8 mouse cellular contexts compared by ENCODE assay signal in genomic region chr11:117935616-117936015, GRCm38 (mm10). TPM values are rescaled to one million over a fixed set of nuclear protein-coding genes. Genes with fewer than 3 reads are reported as not detected.
DNase-seq lines count a peak whose midpoint lies in the region; ATAC-seq and TF ChIP-seq lines count a peak whose summit lies in the region.

No protein-coding gene starts in this region.

- H3K27ac ChIP-seq in embryonic facial prominence, embryonic 10.5 days (replicated peaks), result peak overlapping the region; percentile 61
- peak overlapping the region; percentile 54 for H3K27ac ChIP-seq in heart, postnatal 0 days (ENCODE audit: low read depth)
- 0 out of 2 replicates have a peak overlapping the region, but pooled peaks have one; percentile 11 for H3K27ac ChIP-seq in liver, embryonic 12.5 days
- no peak overlapping the region for H3K27ac ChIP-seq in midbrain, embryonic 13.5 days

- 0 out of 2 replicates have a peak overlapping the region, but pooled peaks have one; percentile 12 for H3K4me2 ChIP-seq in heart, postnatal 0 days (ENCODE audit: low read depth, low read length)
- H3K4me2 ChIP-seq in liver, embryonic 12.5 days, result no peak overlapping the region
- no peak overlapping the region for H3K4me2 ChIP-seq in midbrain, embryonic 13.5 days (replicated peaks)

- H3K4me3 ChIP-seq in embryonic facial prominence, embryonic 10.5 days, result no peak overlapping the region
- no peak overlapping the region for H3K4me3 ChIP-seq in heart, postnatal 0 days (ENCODE audit: low read depth, low read length)
- no peak overlapping the region for H3K4me3 ChIP-seq in liver, embryonic 12.5 days
- no peak overlapping the region for H3K4me3 ChIP-seq in midbrain, embryonic 13.5 days (replicated peaks)

- peaks cover 61% of the 10 kb centered on the region for H3K27me3 ChIP-seq in embryonic facial prominence, embryonic 10.5 days (replicated peaks; ENCODE audit: low read depth, poor library complexity, severe bottlenecking)
- peaks cover 3% of the 10 kb centered on the region for H3K27me3 ChIP-seq in heart, postnatal 0 days (ENCODE audit: control insufficient read depth, insufficient read depth, low read length)
- peaks cover 71% of the 10 kb centered on the region for H3K27me3 ChIP-seq in liver, embryonic 12.5 days (replicated peaks)
- H3K27me3 ChIP-seq in midbrain, embryonic 13.5 days, result peaks cover 43% of the 10 kb centered on the region

- no peak for ATAC-seq in heart, postnatal 0 days (ENCODE audit: insufficient read depth, low read depth)
- ATAC-seq in liver, embryonic 12.5 days, result no peak
- ATAC-seq in midbrain, embryonic 13.5 days, result no peak

- H3K9me3 ChIP-seq in embryonic facial prominence, embryonic 10.5 days, result no peaks in the 10 kb centered on the region
- H3K9me3 ChIP-seq in heart, postnatal 0 days (replicated peaks; ENCODE audit: control insufficient read depth, low read length), result no peaks in the 10 kb centered on the region
- H3K9me3 ChIP-seq in liver, embryonic 12.5 days (replicated peaks), result no peaks in the 10 kb centered on the region
- no peaks in the 10 kb centered on the region for H3K9me3 ChIP-seq in midbrain, embryonic 13.5 days

- DNase-seq in 3T3-L1 (ENCODE audit: low read depth, low spot score) (peak; percentile 95), MN1 (ENCODE audit: low spot score) (no peak)
- DNase-seq in embryonic facial prominence, embryonic 10.5 days (ENCODE audit: low spot score), result no peak
- DNase-seq in heart, postnatal 0 days (ENCODE audit: low spot score), result no peak
- DNase-seq in layer of hippocampus, postnatal 36 days, result no peak
- no peak for DNase-seq in urinary bladder, adult 2 months (ENCODE audit: low spot score)

- peaks cover 97% of the 10 kb centered on the region for H3K4me1 ChIP-seq in embryonic facial prominence, embryonic 10.5 days
- H3K4me1 ChIP-seq in heart, postnatal 0 days (ENCODE audit: control insufficient read depth, insufficient read depth), result peaks cover 32% of the 10 kb centered on the region
- H3K4me1 ChIP-seq in liver, embryonic 12.5 days, result peaks cover 46% of the 10 kb centered on the region
- H3K4me1 ChIP-seq in midbrain, embryonic 13.5 days (replicated peaks), result peaks cover 53% of the 10 kb centered on the region

- no peak for TF ChIP-seq EP300 in heart, postnatal 0 days (IDR thresholded peaks at IDR 0.05; ENCODE audit: low read depth)

- WGBS in embryonic facial prominence, embryonic 10.5 days, result 63% methylated on average over 9 of the region's 9 CpGs
- 50% methylated on average over 9 of the region's 9 CpGs for WGBS in heart, postnatal 0 days
- 36% methylated on average over 9 of the region's 9 CpGs for WGBS in liver, embryonic 12.5 days (ENCODE audit: insufficient replicate concordance)
- 62% methylated on average over 9 of the region's 9 CpGs for WGBS in midbrain, embryonic 13.5 days

- TF ChIP-seq CTCF in heart, postnatal 0 days (IDR thresholded peaks at IDR 0.05; ENCODE audit: low read depth), result no peak

- no peaks in the 10 kb centered on the region for H3K36me3 ChIP-seq in embryonic facial prominence, embryonic 10.5 days (replicated peaks)
- no peaks in the 10 kb centered on the region for H3K36me3 ChIP-seq in heart, postnatal 0 days (replicated peaks; ENCODE audit: control insufficient read depth, insufficient read depth, low read length)
- no peaks in the 10 kb centered on the region for H3K36me3 ChIP-seq in liver, embryonic 12.5 days
- no peaks in the 10 kb centered on the region for H3K36me3 ChIP-seq in midbrain, embryonic 13.5 days

- H3K9ac ChIP-seq in heart, postnatal 0 days (replicated peaks; ENCODE audit: low read depth, low read length), result no peak overlapping the region
- H3K9ac ChIP-seq in liver, embryonic 12.5 days, result no peak overlapping the region
- no peak overlapping the region for H3K9ac ChIP-seq in midbrain, embryonic 13.5 days (replicated peaks)

RNA-seq across cellular contexts. Expression of gene Socs3, which starts 34.2 kb away (rescaled TPM):
- polyA plus RNA-seq in embryonic facial prominence, embryonic 10.5 days (2016; fragmentation: Nextera tagmentation; extraction: Ambion mirVana), result 13.6 and 16.7 TPM in 2 replicates
- 5.7 and 13.1 TPM in 2 replicates for total RNA-seq in heart, postnatal 0 days (2014; rRNA removed; ENCODE audit: low replicate concordance)
- polyA plus RNA-seq in heart, postnatal 0 days (2015; fragmentation: Nextera tagmentation; extraction: Ambion mirVana), result 4.0 and 5.1 TPM in 2 replicates
- polyA plus RNA-seq in liver, embryonic 12.5 days (2016; fragmentation: Nextera tagmentation; extraction: Ambion mirVana), result 8.6 and 9.8 TPM in 2 replicates
- 1 to 10 TPM; 1.3 to 1.4 TPM for total RNA-seq in layer of hippocampus, postnatal 36 days (2021)
- polyA plus RNA-seq in urinary bladder, adult 2 months (2012; rRNA removed), result 7.8 and 9.8 TPM in 2 replicates
- 8.3 and 9.3 TPM in 2 replicates for polyA plus RNA-seq in midbrain, embryonic 13.5 days (2015; fragmentation: Nextera tagmentation; extraction: Ambion mirVana)

RNA-seq across cellular contexts. Expression of gene Pgs1, which starts 50.5 kb away (rescaled TPM):
- 43.5 and 44.6 TPM in 2 replicates for polyA plus RNA-seq in embryonic facial prominence, embryonic 10.5 days (2016; fragmentation: Nextera tagmentation; extraction: Ambion mirVana)
- total RNA-seq in heart, postnatal 0 days (2014; rRNA removed; ENCODE audit: low replicate concordance), result 27.2 and 33.0 TPM in 2 replicates
- 20.3 and 21.8 TPM in 2 replicates for polyA plus RNA-seq in heart, postnatal 0 days (2015; fragmentation: Nextera tagmentation; extraction: Ambion mirVana)
- polyA plus RNA-seq in liver, embryonic 12.5 days (2016; fragmentation: Nextera tagmentation; extraction: Ambion mirVana), result 26.4 and 29.6 TPM in 2 replicates
- 10 to 100 TPM; 75.1 to 79.4 TPM for total RNA-seq in layer of hippocampus, postnatal 36 days (2021)
- 24.6 and 31.2 TPM in 2 replicates for polyA plus RNA-seq in urinary bladder, adult 2 months (2012; rRNA removed)
- 46.0 and 50.8 TPM in 2 replicates for polyA plus RNA-seq in midbrain, embryonic 13.5 days (2015; fragmentation: Nextera tagmentation; extraction: Ambion mirVana)
